In genomic region chr5:92718856-92719255, GRCm38 (mm10) we compare ENCODE assay signal across 19 mouse cellular contexts. TPM values are rescaled to one million over a fixed set of nuclear protein-coding genes. Genes with fewer than 3 reads are reported as not detected.
A peak's percentile ranks its signal among the peaks of the same experiment; 100 is the strongest.
DNase-seq lines count a peak whose midpoint lies in the region; ATAC-seq and TF ChIP-seq lines count a peak whose summit lies in the region.
"Had no signal": no experiment of that assay in that cellular context is flagged by ENCODE, and none has a peak within 500 bp of the region (broad histone marks: within the 10 kb centered on the region; RNA-seq: fewer than 3 reads in every experiment).

No protein-coding gene starts in this region.

- H3K9me3 ChIP-seq in heart, embryonic 11.5 days (replicated peaks; ENCODE audit: control insufficient read depth, low read length), result no peaks in the 10 kb centered on the region
- H3K9me3 ChIP-seq: embryonic facial prominence, embryonic 12.5 days; forebrain, embryonic 15.5 days; heart, embryonic 12.5 days; hindbrain, embryonic 10.5 days had no signal

- H3K36me3 ChIP-seq in heart, embryonic 11.5 days (ENCODE audit: control insufficient read depth, insufficient read depth, low read length), result no peaks in the 10 kb centered on the region
- H3K36me3 ChIP-seq: embryonic facial prominence, embryonic 12.5 days; forebrain, embryonic 15.5 days; heart, embryonic 12.5 days had no signal

- peak; percentile 89 for DNase-seq in heart, adult 11 months
- peak; percentile 46 to 67 for DNase-seq in lung, adult 18-20 months
- DNase-seq in lung, adult 2 months, result no peak
- DNase-seq in lung, postnatal 14 days, result peak; percentile 67
- no peak for DNase-seq in layer of hippocampus, adult 9-11 months
- DNase-seq in right cerebral cortex, postnatal 36 days (ENCODE audit: low spot score in 2 of 2), result no peak
- DNase-seq: adrenal gland, adult 2 months; cerebellum, adult 2 months; cerebellum, postnatal 10 days; heart, adult 2 months had no signal

- ATAC-seq in heart, embryonic 11.5 days (replicated peaks; ENCODE audit: insufficient number of reproducible peaks, low FRiP score, low TSS enrichment), result no peak
- ATAC-seq: activated CD4-positive, CD25-positive, alpha-beta regulatory T cell, adult 4 months; forebrain, embryonic 15.5 days; hindbrain, embryonic 16.5 days; Patski had no signal

- H3K9ac ChIP-seq in heart, embryonic 11.5 days (ENCODE audit: low read depth, low read length), result no peak overlapping the region
- H3K9ac ChIP-seq: embryonic facial prominence, embryonic 12.5 days; forebrain, embryonic 15.5 days; heart, embryonic 12.5 days had no signal

- H3K27me3 ChIP-seq in heart, embryonic 11.5 days (ENCODE audit: control insufficient read depth, insufficient read depth, low read length), result no peaks in the 10 kb centered on the region
- H3K27me3 ChIP-seq: CH12.LX; embryonic facial prominence, embryonic 12.5 days; forebrain, embryonic 15.5 days; heart, embryonic 12.5 days; Patski had no signal

- H3K4me1 ChIP-seq in heart, embryonic 11.5 days (ENCODE audit: control insufficient read depth, insufficient read depth, low read length), result peaks cover 7% of the 10 kb centered on the region
- no peaks in the 10 kb centered on the region; the same call in none of the 2 replicates for H3K4me1 ChIP-seq in lung, adult 2 months (ENCODE audit: control insufficient read depth, insufficient read depth, low read length)
- H3K4me1 ChIP-seq: embryonic facial prominence, embryonic 12.5 days; forebrain, embryonic 15.5 days had no signal

- TF ChIP-seq POLR2A in lung, adult 2 months (IDR thresholded peaks at IDR 0.05; ENCODE audit: borderline replicate concordance, extremely low read depth, low read depth, low read length), result no peak

- 81% methylated on average over 2 of the region's 3 CpGs for WGBS in heart, embryonic 11.5 days (ENCODE audit: insufficient replicate concordance)
- WGBS in lung, adult 2 months, result 73% methylated on average over 3 of the region's 3 CpGs

- no peak overlapping the region for H3K4me2 ChIP-seq in heart, embryonic 11.5 days
- H3K4me2 ChIP-seq: embryonic facial prominence, embryonic 12.5 days; forebrain, embryonic 15.5 days; heart, embryonic 12.5 days had no signal

- no peak overlapping the region for H3K4me3 ChIP-seq in heart, embryonic 11.5 days (ENCODE audit: low read depth, low read length)
- no peak overlapping the region for H3K4me3 ChIP-seq in lung, adult 2 months (replicated peaks; ENCODE audit: extremely low read depth, low read depth, low read length)
- H3K4me3 ChIP-seq: embryonic facial prominence, embryonic 12.5 days; forebrain, embryonic 15.5 days; heart, adult 2 months; heart, embryonic 12.5 days; hindbrain, embryonic 10.5 days had no signal

- H3K27ac ChIP-seq in heart, embryonic 11.5 days (ENCODE audit: low read depth, low read length), result no peak overlapping the region
- H3K27ac ChIP-seq: embryonic facial prominence, embryonic 12.5 days; forebrain, embryonic 15.5 days; heart, adult 2 months; hindbrain, embryonic 10.5 days had no signal

- TF ChIP-seq CTCF in lung, adult 2 months (IDR thresholded peaks at IDR 0.05; ENCODE audit: insufficient read depth, low read length), result no peak

RNA-seq across cellular contexts. Expression of gene Shroom3, which starts 35.6 kb away (rescaled TPM):
- 13.4 and 14.9 TPM in 2 replicates for polyA plus RNA-seq in heart, embryonic 11.5 days (2014; fragmentation: Nextera tagmentation; extraction: Ambion mirVana)
- polyA plus RNA-seq in lung, adult 2 months (2012; rRNA removed), result 63.6 and 70.0 TPM in 2 replicates
- polyA plus RNA-seq: activated CD4-positive, CD25-positive, alpha-beta regulatory T cell, adult 4 months had no signal

RNA-seq across cellular contexts. Expression of gene Ccdc158, which starts 43.8 kb away (rescaled TPM):
- 1.1 and 1.8 TPM in 2 replicates for polyA plus RNA-seq in heart, embryonic 11.5 days (2014; fragmentation: Nextera tagmentation; extraction: Ambion mirVana)
- polyA plus RNA-seq in lung, adult 2 months (2012; rRNA removed), result 0.33 and 0.37 TPM in 2 replicates
- polyA plus RNA-seq: activated CD4-positive, CD25-positive, alpha-beta regulatory T cell, adult 4 months; heart, adult 2 months had no signal

Comparison
In these comparisons a context has a peak if more than half of its experiments do, and no peak if none do; other contexts are left out.
1. DNase-seq: peak in heart, adult 11 months (single experiment), lung, adult 18-20 months (2 of 2) and lung, postnatal 14 days (single experiment); none in lung, adult 2 months (single experiment), layer of hippocampus, adult 9-11 months (single experiment) and right cerebral cortex, postnatal 36 days (0 of 2).